Mouse (Mus musculus): Measurements from ENCODE around the gene Arhgap15.

Gene Arhgap15

GRCm38 (mm10) chr2:43783759-43784735 lies 35.4 kb downstream of the Arhgap15 start:
- DNase-seq (ENCODE audit: low spot score in 2 of 2) = no peak

DNA sequence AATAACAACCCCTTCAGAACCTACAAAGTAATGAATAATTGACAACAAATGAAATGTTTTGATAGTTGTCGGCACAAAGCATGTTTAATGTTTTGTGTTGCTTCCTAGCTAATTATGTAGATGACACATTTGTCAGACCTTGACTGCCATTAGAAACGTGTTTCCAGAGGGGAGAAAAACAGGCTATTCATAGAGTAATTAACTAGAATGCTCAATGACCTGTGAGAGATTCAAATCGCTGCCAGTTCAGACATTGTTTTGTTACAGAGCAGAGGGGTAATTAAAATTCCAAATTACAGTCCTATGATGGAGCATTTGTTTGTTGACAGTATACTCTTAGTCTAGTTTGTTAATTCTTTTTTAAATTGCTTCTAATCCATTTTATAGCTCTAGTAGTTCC lies 37.5 kb downstream of the Arhgap15 start:
- no peak for DNase-seq (ENCODE audit: low spot score in 2 of 2)

- DNase-seq (ENCODE audit: low spot score in 2 of 2) = no peak
These were observed 38.5 kb downstream of the Arhgap15 start for GRCm38 (mm10) chr2:43787141-43787540.

GRCm38 (mm10) chr2:43788484-43788883 lies 39.9 kb downstream of the Arhgap15 start:
- DNase-seq (ENCODE audit: low spot score in 2 of 2) = no peak

DNA sequence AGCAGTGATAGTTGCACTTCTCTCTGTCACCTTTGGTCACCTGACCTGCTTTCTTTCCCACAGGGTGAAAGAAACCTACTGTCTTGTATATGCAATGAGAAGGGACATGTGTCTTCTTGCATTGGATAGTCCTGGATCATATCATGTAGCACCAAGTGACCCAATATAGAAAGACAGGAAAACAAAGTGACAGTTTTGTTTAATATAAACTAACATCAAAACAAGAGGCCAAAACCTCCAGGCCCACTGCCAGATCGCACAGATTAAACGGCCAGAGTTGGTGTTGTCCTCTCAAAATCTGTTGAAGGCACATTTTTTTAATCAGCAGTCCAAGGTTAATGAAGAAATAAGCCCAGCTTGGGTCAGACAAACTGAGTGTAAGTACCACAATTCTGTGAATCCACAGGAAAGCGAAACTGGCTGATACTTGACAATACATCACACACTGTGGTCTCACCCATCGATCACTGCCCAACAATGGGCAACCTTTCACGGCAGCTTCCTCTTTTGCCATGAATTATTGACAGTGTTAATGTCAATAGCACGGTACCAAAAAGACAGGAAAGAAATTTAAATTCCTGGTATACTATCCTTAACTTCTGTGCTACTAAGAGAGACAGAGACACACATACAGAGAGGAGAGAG lies 41.5 kb downstream of the Arhgap15 start:
- DNase-seq (ENCODE audit: low spot score in 2 of 2) = no peak

DNA sequence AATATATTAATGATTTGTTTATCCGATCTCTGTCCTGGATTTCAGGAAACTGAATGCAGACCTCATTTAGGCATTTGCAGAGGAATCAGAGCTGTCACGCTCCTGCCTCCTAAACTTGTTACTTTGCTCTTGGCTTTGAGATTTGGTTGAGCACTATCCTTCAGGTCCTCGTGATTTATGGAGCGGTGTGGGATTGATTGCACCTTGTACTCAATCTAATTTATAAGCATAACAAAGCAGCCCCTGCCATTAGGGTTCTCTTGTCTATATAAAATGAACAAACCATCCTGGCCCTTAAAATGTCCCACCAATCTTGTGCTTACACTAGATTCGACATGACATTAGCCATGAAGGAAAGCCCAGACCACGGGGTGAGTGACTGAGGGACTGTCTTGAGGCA lies 43.0 kb downstream of the Arhgap15 start:
- no peak for DNase-seq (ENCODE audit: low spot score in 2 of 2)

DNA sequence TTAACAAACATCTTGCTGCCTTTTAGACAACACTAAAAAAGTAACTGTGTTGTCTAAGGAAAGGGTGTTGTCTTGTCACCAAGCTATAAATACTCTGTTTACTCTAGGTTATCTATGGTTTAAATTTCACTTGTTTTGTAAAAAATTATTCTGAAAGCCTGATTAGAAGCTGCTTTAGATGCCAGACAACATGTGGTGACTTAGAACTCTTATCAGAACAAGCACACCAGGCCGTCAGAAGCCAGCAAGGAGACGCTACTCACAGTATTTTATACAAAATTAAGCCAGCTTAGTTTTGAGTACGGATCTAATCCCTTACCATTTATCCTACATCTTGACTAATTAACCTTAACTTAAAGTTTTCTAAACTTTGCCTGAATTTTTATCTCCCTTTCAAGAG lies 44.5 kb downstream of the Arhgap15 start:
- no peak for DNase-seq (ENCODE audit: low spot score in 2 of 2)

DNA sequence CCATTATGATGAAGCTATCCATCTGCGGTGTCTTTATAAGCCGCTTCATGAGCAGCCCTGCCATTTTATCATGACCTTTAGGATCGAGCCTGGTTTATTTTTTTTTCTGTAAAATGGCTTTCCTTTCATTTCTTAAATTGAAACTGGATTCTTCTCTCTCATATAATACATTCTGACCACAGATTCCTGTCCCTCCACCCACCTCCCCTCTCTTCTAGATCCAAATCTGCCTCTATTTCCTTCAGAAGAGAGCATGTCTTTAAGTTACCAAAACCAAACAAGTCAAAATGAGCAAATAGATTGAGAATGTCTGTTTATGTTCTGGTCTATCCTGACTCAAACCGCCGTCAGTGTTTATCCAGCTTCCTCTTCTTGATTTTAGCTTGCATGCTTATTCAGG lies 46.1 kb downstream of the Arhgap15 start:
- no peak for DNase-seq (ENCODE audit: low spot score in 2 of 2)

- no peak for DNase-seq (ENCODE audit: low spot score in 2 of 2)
These were observed 47.8 kb downstream of the Arhgap15 start for GRCm38 (mm10) chr2:43796448-43796847.

DNA sequence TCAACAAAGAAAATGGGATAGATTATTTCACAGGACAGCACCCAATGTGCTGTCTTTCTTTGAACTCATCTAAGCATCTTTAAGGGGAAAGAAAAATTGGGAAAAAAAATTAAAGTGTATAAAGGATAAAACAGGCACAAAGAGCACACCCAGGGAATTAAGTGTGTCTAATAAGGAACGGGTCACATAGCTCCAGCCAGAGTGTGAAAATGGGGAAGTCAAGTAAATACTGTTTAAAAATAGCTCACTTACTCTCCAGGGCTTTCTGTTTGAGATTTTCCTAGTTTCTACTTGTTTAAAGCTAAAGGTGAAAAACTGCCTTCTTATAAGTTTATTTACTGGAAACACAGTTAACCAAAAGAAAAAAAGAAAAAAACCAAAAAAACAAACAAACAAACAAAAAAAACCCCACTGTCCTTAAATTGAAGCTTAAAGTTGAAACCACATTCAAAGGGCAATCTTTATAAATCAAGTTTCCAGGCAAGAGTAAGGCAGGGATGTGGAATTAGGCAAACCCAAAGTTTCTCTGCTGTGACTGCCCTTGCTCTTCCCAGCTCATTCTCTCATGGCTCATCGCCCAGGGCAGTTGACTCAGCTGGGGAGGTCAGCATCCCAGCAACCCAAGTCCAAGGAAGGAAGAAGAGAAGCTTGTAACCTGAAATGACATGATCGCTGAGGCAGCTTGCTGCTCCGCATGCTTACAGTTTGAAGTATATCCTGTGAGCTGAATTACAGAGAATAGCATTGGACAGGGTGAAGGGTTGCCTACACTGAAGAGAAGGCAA lies 57.5 kb downstream of the Arhgap15 start:
- DNase-seq (ENCODE audit: low spot score in 2 of 2) = peak; percentile 52 to 55

GRCm38 (mm10) chr2:43815896-43816787 lies 67.5 kb downstream of the Arhgap15 start:
- DNase-seq (ENCODE audit: low spot score in 2 of 2) = no peak

DNA sequence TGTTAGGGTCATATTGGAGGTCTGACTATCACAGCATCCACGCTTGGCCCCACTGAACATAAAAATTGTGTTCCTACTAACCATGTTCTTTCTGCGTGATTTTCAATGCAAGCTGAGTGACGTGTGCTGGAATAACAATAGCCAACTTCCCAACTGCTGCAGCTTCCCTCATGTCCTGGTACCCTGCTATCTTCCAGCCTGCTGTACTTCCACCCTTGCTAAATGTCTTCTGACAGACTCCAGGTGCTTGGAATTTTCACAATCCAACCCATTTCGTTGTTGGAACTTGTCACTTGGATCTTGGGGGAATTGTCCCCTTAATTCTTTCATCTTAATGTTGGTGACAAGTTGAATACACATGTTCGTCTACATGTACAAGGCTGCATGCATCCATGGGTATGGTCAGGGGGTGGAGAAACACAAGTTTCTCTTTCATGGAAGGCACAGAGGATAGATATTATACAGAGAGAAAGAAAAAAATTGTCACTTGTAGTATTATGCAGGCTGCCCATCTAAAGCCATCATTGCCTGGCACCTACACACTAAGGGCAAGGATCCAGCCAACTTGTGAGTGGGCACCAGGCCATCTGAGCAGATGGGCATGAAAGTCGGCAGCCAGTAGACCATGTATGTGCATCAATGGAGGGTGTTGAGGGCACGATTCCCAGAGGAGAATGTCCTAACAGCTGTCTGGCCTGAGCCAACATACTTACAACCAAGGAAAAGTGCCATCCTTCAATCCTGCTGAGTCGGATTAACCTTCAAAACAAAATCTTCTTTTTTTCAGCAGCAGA lies 68.4 kb downstream of the Arhgap15 start:
- DNase-seq (ENCODE audit: low spot score in 2 of 2) = peak in 1 of 2 experiments; percentile 14

GRCm38 (mm10) chr2:43835931-43836330 lies 87.3 kb downstream of the Arhgap15 start:
- DNase-seq (ENCODE audit: low spot score in 2 of 2) = no peak

GRCm38 (mm10) chr2:43841644-43842043 lies 93.0 kb downstream of the Arhgap15 start:
- DNase-seq (ENCODE audit: low spot score in 2 of 2) = no peak

GRCm38 (mm10) chr2:43851195-43851594 lies 102.6 kb downstream of the Arhgap15 start:
- no peak for DNase-seq (ENCODE audit: low spot score in 2 of 2)

DNA sequence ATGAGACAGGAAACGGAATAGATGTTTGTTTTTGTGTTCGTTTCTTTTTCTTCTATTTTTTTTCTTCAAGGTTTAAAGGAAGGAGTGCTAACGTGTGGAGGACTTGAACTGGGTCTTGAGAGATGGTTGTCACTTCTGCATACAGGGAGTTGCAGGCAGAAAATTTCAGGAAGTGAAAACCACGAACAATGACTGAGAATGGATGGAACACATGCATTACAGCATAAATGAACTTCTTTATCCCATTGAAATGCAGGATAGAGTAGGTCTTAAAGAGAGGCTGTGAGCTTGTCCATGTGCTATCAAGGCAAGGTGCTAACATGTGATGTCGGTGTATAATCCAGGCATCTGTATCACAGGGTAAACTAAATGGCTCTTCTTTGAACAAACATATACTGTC lies 114.1 kb downstream of the Arhgap15 start:
- DNase-seq (ENCODE audit: low spot score in 2 of 2) = no peak

DNA sequence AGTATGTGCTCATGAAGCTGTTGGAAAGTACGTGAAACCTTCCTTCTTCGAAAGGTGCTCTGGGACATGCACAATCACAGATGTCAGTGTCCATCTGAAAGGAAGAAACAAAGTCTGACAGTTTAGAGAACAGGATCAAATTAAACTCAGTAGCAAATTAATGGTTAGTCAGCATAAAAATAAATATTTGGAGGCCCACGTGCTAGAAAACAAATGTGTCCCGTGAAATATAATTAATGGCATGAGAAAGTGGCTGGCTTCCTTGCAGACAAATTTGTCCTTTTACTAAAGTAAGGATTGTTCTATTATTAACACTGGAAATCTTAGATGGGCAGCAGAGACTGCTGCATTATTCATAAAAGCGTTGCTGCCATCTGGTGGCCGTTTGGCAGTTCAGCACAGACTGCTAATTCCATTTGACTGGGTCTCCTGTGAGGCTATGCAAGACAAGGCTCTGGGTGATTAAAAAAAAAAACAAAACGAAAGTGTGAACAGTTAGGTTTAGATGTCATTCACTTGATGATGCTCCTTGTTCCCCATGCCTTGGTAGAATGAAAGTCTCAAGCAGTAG lies 153.9 kb downstream of the Arhgap15 start:
- DNase-seq (ENCODE audit: low spot score in 2 of 2) = peak; percentile 30 to 54

DNA sequence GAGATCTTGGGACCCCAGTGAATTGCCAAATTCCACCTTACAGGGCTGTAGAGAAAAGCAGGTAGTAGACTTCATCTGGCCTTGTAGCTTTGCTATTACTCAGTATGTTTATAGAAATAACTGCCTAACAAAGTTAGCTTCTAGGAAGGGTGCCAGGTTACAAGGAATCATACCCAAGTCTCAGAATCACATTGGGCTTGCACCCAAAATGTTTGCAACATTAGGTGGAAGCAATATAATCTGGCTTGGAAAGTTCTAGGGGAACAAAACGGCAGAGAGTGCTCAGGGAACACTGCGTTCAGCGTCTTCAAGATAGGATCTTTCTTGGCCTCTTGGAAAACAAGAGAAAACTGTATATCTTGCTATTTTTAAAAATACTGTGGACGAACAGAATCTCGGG lies 158.9 kb downstream of the Arhgap15 start:
- DNase-seq (ENCODE audit: low spot score in 2 of 2) = peak; percentile 43 to 47

- no peak for DNase-seq (ENCODE audit: low spot score in 2 of 2)
These were observed 165.5 kb downstream of the Arhgap15 start for GRCm38 (mm10) chr2:43914104-43914503.

GRCm38 (mm10) chr2:43923863-43924340 lies 175.3 kb downstream of the Arhgap15 start:
- no peak for DNase-seq (ENCODE audit: low spot score in 2 of 2)

All from heart, adult 9 months (tissue).